Mouse (Mus musculus) E14TG2a.4 (cell line): ENCODE results near the gene Rbfox1.

ENCODE experiments used
- CTCF ChIP-seq: conservative IDR thresholded peaks from 2 replicates; pipeline ENCODE4 v1.5.1; 2014; ENCODE audit warnings: low read length
- POU5F1 ChIP-seq: IDR thresholded peaks from 2 replicates; pipeline ENCODE4 v1.6.1; 2014; ENCODE audit warnings: low read length, borderline replicate concordance

- TF ChIP-seq CTCF (no peak), POU5F1 (no peak)
These were observed 215.3 kb downstream of the Rbfox1 start for GRCm38 (mm10) chr16:6100421-6100877.
